Mouse (Mus musculus) forebrain, embryonic 11.5 days (tissue): ENCODE measurements around the gene Gm28036. TPM values are rescaled to one million over a fixed set of nuclear protein-coding genes. Genes with fewer than 3 reads are reported as not detected.

ENCODE experiments used
- ATAC-seq: fragments of 200-750 bp; cut with Nextera tagmentation; replicated peaks from 2 replicates; pipeline ENCODE4 v1.8.0; 2017; ENCODE audit warnings: moderate TSS enrichment; ENCODE audit not compliant: low FRiP score
- DNase-seq: peaks from one replicate; pipeline ENCODE4 v3.0.0-alpha.2; 2017; ENCODE audit warnings: low spot score
- H3K27ac ChIP-seq: fragments of 300-500 bp; sonication (generic); 2 replicates; pipeline ENCODE4 v1.5.1; 2014; ENCODE audit warnings: low read depth, low read length
- H3K27me3 ChIP-seq: fragments of 300-500 bp; sonication (generic); 2 replicates; pipeline ENCODE4 v1.6.1; 2014; ENCODE audit warnings: mild to moderate bottlenecking, low read length, mixed read lengths; ENCODE audit not compliant: control insufficient read depth, insufficient read depth
- H3K36me3 ChIP-seq: fragments of 300-500 bp; sonication (generic); 2 replicates; pipeline ENCODE4 v1.6.1; 2014; ENCODE audit warnings: mild to moderate bottlenecking, low read length, moderate library complexity, mixed read lengths; ENCODE audit not compliant: control insufficient read depth, insufficient read depth
- H3K4me1 ChIP-seq: fragments of 300-500 bp; sonication (generic); replicated peaks from 2 replicates; pipeline ENCODE4 v1.6.1; 2014; ENCODE audit warnings: low read length, mixed read lengths; ENCODE audit not compliant: control insufficient read depth, insufficient read depth
- H3K4me2 ChIP-seq: fragments of 300-500 bp; sonication (generic); 2 replicates; pipeline ENCODE4 v1.6.1; 2014; ENCODE audit warnings: low read depth, mild to moderate bottlenecking, low read length, moderate library complexity, mixed read lengths; ENCODE audit not compliant: severe bottlenecking
- H3K4me3 ChIP-seq: fragments of 300-500 bp; sonication (generic); 2 replicates; pipeline ENCODE4 v1.5.1; 2014; ENCODE audit warnings: low read depth, low read length
- H3K9ac ChIP-seq: fragments of 300-500 bp; sonication (generic); 2 replicates; pipeline ENCODE4 v1.6.1; 2014; ENCODE audit warnings: low read length
- H3K9me3 ChIP-seq: fragments of 300-500 bp; sonication (generic); 2 replicates; pipeline ENCODE4 v1.6.1; 2016; ENCODE audit warnings: low read length, mixed read lengths; ENCODE audit not compliant: control insufficient read depth
- WGBS: fragments of 180-500 bp; shearing (Covaris S2); extraction: QIAGEN DNeasy Blood & Tissue Kit; methylation state at CpG from one replicate; pipeline ENCODE4 v1.1.7; 2014; 5-methylcytosine and 5-hydroxymethylcytosine counted together
- polyA plus RNA-seq: library from polyadenylated mRNA; unstranded; fragments of >200 nt; fragmentation: Nextera tagmentation; extraction: Ambion mirVana; gene quantifications from 2 replicates; pipeline ENCODE4 v1.2.1, GENCODE M21; 2014

Gm28036 gene
- 18.8 and 20.8 TPM in 2 replicates for polyA plus RNA-seq

GRCm38 (mm10) chr2:156126992-156127391 lies at the start of gene Gm28036:
Gene Gm28036 (minus strand): TSS chr2:156127092.
- no peak within 1 kb of the TSS for H3K4me3 ChIP-seq
- no peaks in the 10 kb centered on the region for H3K4me1 ChIP-seq
- no peak for ATAC-seq
- no peaks in the 10 kb centered on the region for H3K27me3 ChIP-seq
- no peak within 1 kb of the TSS for H3K9ac ChIP-seq
- H3K4me2 ChIP-seq: no peak within 1 kb of the TSS
- 95% methylated on average over 5 of the region's 5 CpGs for WGBS
- H3K27ac ChIP-seq: no peak within 1 kb of the TSS
- DNase-seq: no peak
- H3K9me3 ChIP-seq: no peaks in the 10 kb centered on the region
- H3K36me3 ChIP-seq: no peaks in the 10 kb centered on the region; the same call in 1 of the 2 replicates

GRCm38 (mm10) chr2:156166557-156166956 lies 39.7 kb upstream of the Gm28036 start:
- no peak overlapping the region for H3K4me3 ChIP-seq
- no peak for ATAC-seq
- H3K27me3 ChIP-seq: no peaks in the 10 kb centered on the region
- no peaks in the 10 kb centered on the region for H3K9me3 ChIP-seq
- H3K27ac ChIP-seq: no peak overlapping the region
- H3K4me2 ChIP-seq: no peak overlapping the region
- no peak for DNase-seq
- H3K4me1 ChIP-seq: no peaks in the 10 kb centered on the region
- peaks cover 15% of the 10 kb centered on the region; the same call in 1 of the 2 replicates for H3K36me3 ChIP-seq
- WGBS: 94% methylated on average over 5 of the region's 5 CpGs
- no peak overlapping the region for H3K9ac ChIP-seq

GRCm38 (mm10) chr2:156165478-156165877 lies 38.6 kb upstream of the Gm28036 start:
- ATAC-seq (no peak), DNase-seq (no peak)
- Histone ChIP-seq H3K27me3 (no peaks in the 10 kb centered on the region), H3K36me3 (peaks cover 15% of the 10 kb centered on the region; the same call in 1 of the 2 replicates), H3K9me3 (no peaks in the 10 kb centered on the region), H3K9ac (no peak overlapping the region), H3K27ac (no peak overlapping the region), H3K4me3 (no peak overlapping the region), H3K4me1 (no peaks in the 10 kb centered on the region), H3K4me2 (no peak overlapping the region)
- WGBS: 98% methylated on average over 1 of the region's 1 CpGs

- no peak for DNase-seq
- no peak for ATAC-seq
- Histone ChIP-seq H3K36me3 (peaks cover 11% of the 10 kb centered on the region), H3K4me2 (no peak overlapping the region), H3K4me1 (no peaks in the 10 kb centered on the region), H3K9me3 (no peaks in the 10 kb centered on the region), H3K27me3 (no peaks in the 10 kb centered on the region), H3K9ac (no peak overlapping the region), H3K4me3 (no peak overlapping the region), H3K27ac (no peak overlapping the region)
Observed at GRCm38 (mm10) chr2:156151538-156151937, 24.6 kb upstream of the Gm28036 start.

GRCm38 (mm10) chr2:156147316-156147915 lies 20.5 kb upstream of the Gm28036 start:
- ATAC-seq (no peak), DNase-seq (no peak)
- Histone ChIP-seq H3K36me3 (peaks cover 8% of the 10 kb centered on the region), H3K9ac (no peak overlapping the region), H3K27ac (no peak overlapping the region), H3K4me2 (no peak overlapping the region), H3K9me3 (no peaks in the 10 kb centered on the region), H3K27me3 (no peaks in the 10 kb centered on the region), H3K4me3 (no peak overlapping the region), H3K4me1 (peaks cover 3% of the 10 kb centered on the region; the same call in 1 of the 2 replicates)
- WGBS: 89% methylated on average over 3 of the region's 3 CpGs

- DNase-seq (no peak), ATAC-seq (no peak)
- Histone ChIP-seq H3K27ac (no peak overlapping the region), H3K4me2 (no peak overlapping the region), H3K4me1 (peaks cover 3% of the 10 kb centered on the region; the same call in 1 of the 2 replicates), H3K9ac (no peak overlapping the region), H3K9me3 (no peaks in the 10 kb centered on the region), H3K4me3 (no peak overlapping the region), H3K27me3 (no peaks in the 10 kb centered on the region), H3K36me3 (peaks cover 8% of the 10 kb centered on the region)
- 78% methylated on average over 5 of the region's 5 CpGs for WGBS
Observed at GRCm38 (mm10) chr2:156146272-156146989, 19.5 kb upstream of the Gm28036 start.

- DNase-seq: no peak
- no peak for ATAC-seq
- Histone ChIP-seq H3K4me2 (no peak overlapping the region), H3K36me3 (peaks cover 8% of the 10 kb centered on the region), H3K9me3 (no peaks in the 10 kb centered on the region), H3K27ac (no peak overlapping the region), H3K9ac (no peak overlapping the region), H3K4me1 (peaks cover 3% of the 10 kb centered on the region; the same call in 1 of the 2 replicates), H3K27me3 (no peaks in the 10 kb centered on the region), H3K4me3 (no peak overlapping the region)
- WGBS: 71% methylated on average over 11 of the region's 11 CpGs
Observed at GRCm38 (mm10) chr2:156145486-156146130, 18.7 kb upstream of the Gm28036 start.

- Histone ChIP-seq H3K9me3 (no peaks in the 10 kb centered on the region), H3K27ac (peak within 1 kb of the TSS; percentile 91), H3K4me1 (peaks cover 3% of the 10 kb centered on the region; the same call in 1 of the 2 replicates), H3K4me2 (peak within 1 kb of the TSS; percentile 78), H3K9ac (peak within 1 kb of the TSS; percentile 82), H3K4me3 (peak within 1 kb of the TSS; percentile 77), H3K36me3 (peaks cover 5% of the 10 kb centered on the region; the same call in 1 of the 2 replicates), H3K27me3 (no peaks in the 10 kb centered on the region)
- ATAC-seq: peak; percentile 98
- under 1% methylated on average over 70 of the region's 70 CpGs for WGBS
- peak; percentile 98 for DNase-seq
Observed at GRCm38 (mm10) chr2:156143953-156144724, 17.2 kb upstream of the Gm28036 start, which contains the start of the genes Romo1 and Nfs1. Gene Romo1 (plus strand): TSS chr2:156144039. Gene Nfs1 (minus strand): TSS chr2:156144186.
